Mouse (Mus musculus) kidney, adult 2 months (tissue): Measurements from ENCODE around the gene Hopx. TPM values are rescaled to one million over a fixed set of nuclear protein-coding genes. Genes with fewer than 3 reads are reported as not detected.
"Not testable (repeated sequence)": the region's sequence is repeated elsewhere in the genome, so short reads cannot be mapped to it uniquely, and the experiment has no call there.

Experiments
- DNase-seq: peaks from one replicate; pipeline ENCODE4 v3.0.0; 2021
- H3K27ac ChIP-seq: fragments of 200-500 bp; 2 replicates; pipeline ENCODE4 v1.5.1; 2012; ENCODE audit warnings: low read depth, low read length, control low read depth, inconsistent platforms; ENCODE audit not compliant: insufficient read depth
- H3K27me3 ChIP-seq: fragments of 200-500 bp; replicated peaks from 2 replicates; pipeline ENCODE4 v1.6.1; 2012; ENCODE audit warnings: mild to moderate bottlenecking, moderate library complexity, low read length, inconsistent platforms; ENCODE audit not compliant: control insufficient read depth, insufficient read depth
- H3K36me3 ChIP-seq: fragments of 200-500 bp; 2 replicates; pipeline ENCODE4 v1.6.1; 2012; ENCODE audit warnings: mild to moderate bottlenecking, moderate library complexity, low read length, inconsistent platforms; ENCODE audit not compliant: control insufficient read depth, insufficient read depth
- H3K4me1 ChIP-seq: fragments of 200-500 bp; 2 replicates; pipeline ENCODE4 v1.6.1; 2011; ENCODE audit warnings: low read length; ENCODE audit not compliant: control insufficient read depth, insufficient read depth
- H3K4me3 ChIP-seq: fragments of 200-500 bp; 2 replicates; pipeline ENCODE4 v1.5.1; 2011; ENCODE audit warnings: mild to moderate bottlenecking, low read depth, low read length, control low read depth; ENCODE audit not compliant: insufficient read depth
- CTCF ChIP-seq: fragments of 200-500 bp; conservative IDR thresholded peaks from 2 replicates; pipeline ENCODE4 v1.5.1; 2011; ENCODE audit warnings: low read depth, mild to moderate bottlenecking, control low read depth, low read length, moderate library complexity, mixed read lengths; ENCODE audit not compliant: insufficient read depth, insufficient read length
- POLR2A ChIP-seq: fragments of 200-500 bp; IDR thresholded peaks from one replicate; pipeline ENCODE4 v1.6.1; 2011; ENCODE audit warnings: low read depth, low read length, control low read depth
- WGBS: fragments of 180-500 bp; shearing (Covaris S2); methylation state at CpG from one replicate; pipeline ENCODE4 v1.1.7; 2018; 5-methylcytosine and 5-hydroxymethylcytosine counted together
- polyA plus RNA-seq: library from polyadenylated mRNA; depleted of rRNA; stranded (reverse); fragments of >200 nt; gene quantifications from 2 replicates; pipeline ENCODE4 v1.2.3, GENCODE M21; 2012

Gene Hopx
- polyA plus RNA-seq, 1 experiment, result 14.2 TPM

GRCm38 (mm10) chr5:77099317-77099996 lies 15.5 kb downstream of the Hopx start:
- peak; percentile 71 for DNase-seq
- TF ChIP-seq CTCF, result no peak
- TF ChIP-seq POLR2A, result no peak
- Histone ChIP-seq H3K4me3 (no peak overlapping the region), H3K36me3 (no peaks in the 10 kb centered on the region), H3K4me1 (no peaks in the 10 kb centered on the region), H3K27ac (no peak overlapping the region), H3K27me3 (no peaks in the 10 kb centered on the region)
- 55% methylated on average over 11 of the region's 11 CpGs for WGBS

- no peak overlapping the region for H3K27ac ChIP-seq
- DNase-seq, result no peak
- no peaks in the 10 kb centered on the region for H3K27me3 ChIP-seq
- no peak overlapping the region for H3K4me3 ChIP-seq
- WGBS, result 89% methylated on average over 3 of the region's 3 CpGs
- H3K36me3 ChIP-seq, result no peaks in the 10 kb centered on the region
- TF ChIP-seq CTCF, result no peak
- TF ChIP-seq POLR2A, result no peak
- no peaks in the 10 kb centered on the region for H3K4me1 ChIP-seq
Observed at GRCm38 (mm10) chr5:77098874-77099273, 16.0 kb downstream of the Hopx start.

- TF ChIP-seq CTCF (no peak), POLR2A (no peak)
- no peak overlapping the region for H3K27ac ChIP-seq
- WGBS, result 34% methylated on average over 6 of the region's 6 CpGs
- H3K4me1 ChIP-seq, result no peaks in the 10 kb centered on the region
- H3K4me3 ChIP-seq, result no peak overlapping the region
- H3K36me3 ChIP-seq, result no peaks in the 10 kb centered on the region
- H3K27me3 ChIP-seq, result no peaks in the 10 kb centered on the region
- peak; percentile 64 for DNase-seq
Observed at GRCm38 (mm10) chr5:77097686-77098085, 17.2 kb downstream of the Hopx start.

GRCm38 (mm10) chr5:77096194-77096593 lies 18.7 kb downstream of the Hopx start:
- not testable (repeated sequence) for H3K4me3 ChIP-seq, H3K36me3 ChIP-seq, H3K27me3 ChIP-seq, H3K27ac ChIP-seq, DNase-seq, H3K4me1 ChIP-seq
- 90% methylated on average over 3 of the region's 3 CpGs for WGBS

- H3K27ac ChIP-seq, result no peak overlapping the region
Observed at GRCm38 (mm10) chr5:77094510-77095491, 20.1 kb downstream of the Hopx start.

GRCm38 (mm10) chr5:77093961-77094360 lies 21.0 kb downstream of the Hopx start:
- Histone ChIP-seq H3K4me1 (no peaks in the 10 kb centered on the region), H3K27me3 (no peaks in the 10 kb centered on the region), H3K4me3 (0 out of 2 replicates have a peak overlapping the region, but pooled peaks have one; percentile 37), H3K36me3 (no peaks in the 10 kb centered on the region), H3K27ac (no peak overlapping the region)
- WGBS, result 55% methylated on average over 8 of the region's 8 CpGs
- no peak for DNase-seq
- TF ChIP-seq CTCF (no peak), POLR2A (no peak)

More at GRCm38 (mm10) chr5:77094510-77095491, 20.1 kb downstream of the Hopx start:
- Histone ChIP-seq H3K36me3 (no peaks in the 10 kb centered on the region), H3K27me3 (no peaks in the 10 kb centered on the region), H3K4me1 (no peaks in the 10 kb centered on the region), H3K4me3 (peak overlapping the region; percentile 62)
- WGBS, result under 1% methylated on average over 69 of the region's 69 CpGs
- TF ChIP-seq POLR2A (no peak), CTCF (no peak)
- peak; percentile 82 for DNase-seq

GRCm38 (mm10) chr5:77092531-77092930 lies 22.4 kb downstream of the Hopx start:
- DNase-seq, result no peak
- no peaks in the 10 kb centered on the region for H3K36me3 ChIP-seq
- 54% methylated on average over 5 of the region's 5 CpGs for WGBS
- no peak overlapping the region for H3K27ac ChIP-seq
- no peaks in the 10 kb centered on the region for H3K4me1 ChIP-seq
- H3K4me3 ChIP-seq, result no peak overlapping the region
- H3K27me3 ChIP-seq, result no peaks in the 10 kb centered on the region
- TF ChIP-seq POLR2A (no peak), CTCF (no peak)
